Mouse (Mus musculus) ES-Bruce4 (cell line): ENCODE measurements around the gene Med13l.

Source experiments
- CTCF ChIP-seq: IDR thresholded peaks from one replicate; pipeline ENCODE4 v1.8.1; 2011; ENCODE audit warnings: low read depth, low read length
- EP300 ChIP-seq: IDR thresholded peaks from 2 replicates; pipeline ENCODE4 v1.6.1; 2011; ENCODE audit warnings: low read depth, low read length; ENCODE audit not compliant: insufficient read depth
- POLR2A ChIP-seq: IDR thresholded peaks from one replicate; pipeline ENCODE4 v1.8.1; 2011; ENCODE audit warnings: low read length; ENCODE audit not compliant: insufficient read depth

GRCm38 (mm10) chr5:118802036-118802435 lies 241.6 kb downstream of the Med13l start:
- no peak for TF ChIP-seq POLR2A
- no peak for TF ChIP-seq CTCF
- no peak for TF ChIP-seq EP300
